Comparison of ENCODE assay signal across 24 mouse cellular contexts in the genomic region with DNA sequence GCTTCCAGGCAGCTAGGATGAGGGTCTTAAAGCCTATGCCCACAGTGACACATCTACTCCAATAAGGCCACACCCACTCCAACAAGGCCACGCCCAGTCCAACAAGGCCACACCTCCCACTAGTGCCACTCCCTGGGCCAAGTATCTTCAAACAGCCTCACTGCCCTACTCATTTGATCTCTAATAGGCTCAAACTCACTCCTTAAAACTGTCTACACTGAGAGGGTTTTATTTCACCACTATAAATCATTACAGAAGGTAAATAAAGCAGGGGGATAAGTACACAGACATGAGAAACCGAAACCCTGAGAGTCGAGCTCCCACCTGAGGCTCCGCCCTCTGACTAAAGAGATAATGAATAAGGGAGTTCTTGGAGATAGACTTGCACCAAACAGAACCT.
"Had no signal": no experiment of that assay in that cellular context is flagged by ENCODE, and none has a peak within 500 bp of the region (broad histone marks: within the 10 kb centered on the region; RNA-seq: fewer than 3 reads in every experiment).

No protein-coding gene starts in this region.

- ATAC-seq: midbrain, embryonic 13.5 days; midbrain, embryonic 16.5 days had no signal

- H3K27me3 ChIP-seq: limb, embryonic 12.5 days; limb, embryonic 15.5 days; lung, embryonic 15.5 days; neural tube, embryonic 13.5 days; stomach, embryonic 15.5 days had no signal

- H3K4me2 ChIP-seq: limb, embryonic 12.5 days; limb, embryonic 15.5 days; liver, embryonic 11.5 days; lung, embryonic 15.5 days; midbrain, embryonic 13.5 days; neural tube, embryonic 13.5 days; stomach, embryonic 15.5 days had no signal

- H3K4me3 ChIP-seq: limb, embryonic 12.5 days; limb, embryonic 15.5 days; lung, embryonic 15.5 days; megakaryocyte, embryonic 14.5 days; midbrain, embryonic 10.5 days; midbrain, embryonic 13.5 days; myocyte; neural tube, embryonic 13.5 days; stomach, embryonic 15.5 days had no signal

- H3K9me3 ChIP-seq: limb, embryonic 12.5 days; limb, embryonic 15.5 days; lung, embryonic 15.5 days; megakaryocyte, embryonic 14.5 days; midbrain, embryonic 10.5 days; midbrain, embryonic 13.5 days; neural tube, embryonic 13.5 days; stomach, embryonic 15.5 days had no signal

- DNase-seq: kidney, adult 8-10 months; kidney, postnatal 36 days; left cerebral cortex, postnatal 4 days; lung, adult 18-20 months; lung, postnatal 10 days; lung, postnatal 36 days; retina, postnatal 1 day; right cerebral cortex, postnatal 25 days; spleen, adult 18-20 months; thymus, adult 2 months; thymus, postnatal 14 days; thymus, postnatal 4 days had no signal

- H3K4me1 ChIP-seq: limb, embryonic 12.5 days; limb, embryonic 15.5 days; lung, embryonic 15.5 days; megakaryocyte, embryonic 14.5 days; midbrain, embryonic 10.5 days; stomach, embryonic 15.5 days had no signal

- H3K9ac ChIP-seq: limb, embryonic 12.5 days; limb, embryonic 15.5 days; liver, embryonic 14.5 days; lung, embryonic 15.5 days; midbrain, embryonic 13.5 days; neural tube, embryonic 13.5 days; stomach, embryonic 15.5 days had no signal

- H3K27ac ChIP-seq: limb, embryonic 12.5 days; limb, embryonic 15.5 days; liver, embryonic 14.5 days; lung, embryonic 15.5 days; midbrain, embryonic 10.5 days; midbrain, embryonic 13.5 days; neural tube, embryonic 13.5 days; stomach, embryonic 15.5 days had no signal

- H3K36me3 ChIP-seq: limb, embryonic 12.5 days; limb, embryonic 15.5 days; lung, embryonic 15.5 days; midbrain, embryonic 10.5 days; midbrain, embryonic 13.5 days; neural tube, embryonic 13.5 days; stomach, embryonic 15.5 days had no signal
